Mouse (Mus musculus) right cerebral cortex, adult 18-20 months (tissue): ENCODE data around the gene Rarg.

Source experiments
- DNase-seq: peaks from one replicate; pipeline ENCODE4 v3.0.0; 2022; ENCODE audit warnings: mixed read lengths

The Rarg gene

GRCm38 (mm10) chr15:102257202-102258075 is at the start of gene Rarg:
Gene Rarg, minus strand, starts transcription at chr15:102257517.
- peak; percentile 45 for DNase-seq

- no peak for DNase-seq
Observed at GRCm38 (mm10) chr15:102302542-102302941, 45.2 kb upstream of the Rarg start.

GRCm38 (mm10) chr15:102296368-102297006 is 39.2 kb upstream of the Rarg start:
- DNase-seq, result no peak

- peak; percentile 94 for DNase-seq
Observed at GRCm38 (mm10) chr15:102295633-102296367, 38.5 kb upstream of the Rarg start, which contains the start of gene Espl1. Gene Espl1, plus strand, starts transcription at chr15:102296266.

GRCm38 (mm10) chr15:102287395-102287794 is 30.1 kb upstream of the Rarg start:
- peak; percentile 39 for DNase-seq

GRCm38 (mm10) chr15:102283648-102284047 is 26.3 kb upstream of the Rarg start:
- no peak for DNase-seq

GRCm38 (mm10) chr15:102282463-102283292 is 25.4 kb upstream of the Rarg start:
- DNase-seq, result no peak

- no peak for DNase-seq
Observed at GRCm38 (mm10) chr15:102280623-102281022, 23.3 kb upstream of the Rarg start.

GRCm38 (mm10) chr15:102279783-102280520 is 22.6 kb upstream of the Rarg start:
- no peak for DNase-seq

GRCm38 (mm10) chr15:102279092-102279782 is 21.9 kb upstream of the Rarg start, which contains the start of gene Mfsd5:
Gene Mfsd5, plus strand, starts transcription at chr15:102279454.
- DNase-seq, result peak; percentile 89

- no peak for DNase-seq
Observed at GRCm38 (mm10) chr15:102278726-102279091, 21.4 kb upstream of the Rarg start.

- no peak for DNase-seq
Observed at GRCm38 (mm10) chr15:102273982-102274716, 16.8 kb upstream of the Rarg start.

- DNase-seq, result no peak
Observed at GRCm38 (mm10) chr15:102271441-102271840, 14.1 kb upstream of the Rarg start.

- no peak for DNase-seq
Observed at GRCm38 (mm10) chr15:102270274-102270960, 13.1 kb upstream of the Rarg start, which contains the start of gene Gm9918. Gene Gm9918, plus strand, starts transcription at chr15:102270563.

- DNase-seq, result no peak
Observed at GRCm38 (mm10) chr15:102265548-102265947, 8.2 kb upstream of the Rarg start.

- no peak for DNase-seq
Observed at GRCm38 (mm10) chr15:102263037-102263436, 5.7 kb upstream of the Rarg start.

GRCm38 (mm10) chr15:102262582-102262981 is 5.3 kb upstream of the Rarg start:
- peak; percentile 81 for DNase-seq

GRCm38 (mm10) chr15:102258581-102259253 is 1.4 kb upstream of the Rarg start:
- no peak for DNase-seq

- peak; percentile 73 for DNase-seq
Observed at GRCm38 (mm10) chr15:102258076-102258470, 756 bp upstream of the Rarg start.
